Mouse (Mus musculus): ENCODE results near the gene Dst. TPM values are rescaled to one million over a fixed set of nuclear protein-coding genes. Genes with fewer than 3 reads are reported as not detected.

Gene Dst
- polyA plus RNA-seq, 1 experiment, result 9.5 TPM

GRCm38 (mm10) chr1:34182406-34183249, 274.6 kb downstream of the Dst start:
- H3K4me3 ChIP-seq (replicated peaks; ENCODE audit: control insufficient read depth, low read depth, low read length), result no peak overlapping the region
- 84% methylated on average over 24 of the region's 24 CpGs for WGBS
- no peak overlapping the region for H3K27ac ChIP-seq (ENCODE audit: control insufficient read depth, insufficient read depth, low read depth, low read length, poor library complexity)
- H3K4me1 ChIP-seq (ENCODE audit: control insufficient read depth, insufficient read depth, low read length), result no peaks in the 10 kb centered on the region
- no peak for TF ChIP-seq POLR2A (IDR thresholded peaks at IDR 0.05; ENCODE audit: borderline replicate concordance, control insufficient read depth, low read depth, low read length)
- no peak for TF ChIP-seq CTCF (IDR thresholded peaks at IDR 0.05; ENCODE audit: control insufficient read depth, insufficient read depth, low read length)

- no peak for TF ChIP-seq CTCF (IDR thresholded peaks at IDR 0.05; ENCODE audit: control insufficient read depth, insufficient read depth, low read length)
- TF ChIP-seq POLR2A (IDR thresholded peaks at IDR 0.05; ENCODE audit: borderline replicate concordance, control insufficient read depth, low read depth, low read length), result no peak
- Histone ChIP-seq H3K4me3 (replicated peaks; ENCODE audit: control insufficient read depth, low read depth, low read length) (no peak overlapping the region), H3K4me1 (ENCODE audit: control insufficient read depth, insufficient read depth, low read length) (no peaks in the 10 kb centered on the region), H3K27ac (ENCODE audit: control insufficient read depth, insufficient read depth, low read depth, low read length, poor library complexity) (no peak overlapping the region)
- WGBS, result 84% methylated on average over 12 of the region's 12 CpGs
Observed at GRCm38 (mm10) chr1:34183250-34183926, 275.4 kb downstream of the Dst start.

DNA sequence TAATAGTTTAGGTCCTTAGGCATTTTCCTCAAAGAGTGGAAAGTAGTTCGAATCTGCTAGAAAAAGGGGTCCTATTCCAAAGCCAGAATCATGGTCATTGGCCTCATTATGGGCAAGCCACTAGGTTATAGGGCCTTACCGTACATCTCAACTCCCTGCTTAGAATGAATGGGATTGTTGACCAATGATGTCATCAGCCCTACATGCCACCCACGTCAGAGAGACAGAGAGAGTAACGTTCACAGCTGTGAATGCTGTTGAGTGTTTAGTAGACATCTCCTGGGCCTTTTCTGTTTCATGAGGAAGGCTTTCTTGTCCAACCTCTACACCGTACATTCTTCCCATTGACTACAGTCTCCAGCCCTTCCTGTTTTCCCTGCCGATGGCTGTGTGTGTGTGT, 276.2 kb downstream of the Dst start:
- Histone ChIP-seq H3K27ac (ENCODE audit: control insufficient read depth, insufficient read depth, low read depth, low read length, poor library complexity) (no peak overlapping the region), H3K4me1 (ENCODE audit: control insufficient read depth, insufficient read depth, low read length) (no peaks in the 10 kb centered on the region), H3K4me3 (replicated peaks; ENCODE audit: control insufficient read depth, low read depth, low read length) (no peak overlapping the region)
- WGBS, result 76% methylated on average over 6 of the region's 6 CpGs
- no peak for TF ChIP-seq POLR2A (IDR thresholded peaks at IDR 0.05; ENCODE audit: borderline replicate concordance, control insufficient read depth, low read depth, low read length)
- TF ChIP-seq CTCF (IDR thresholded peaks at IDR 0.05; ENCODE audit: control insufficient read depth, insufficient read depth, low read length), result no peak

DNA sequence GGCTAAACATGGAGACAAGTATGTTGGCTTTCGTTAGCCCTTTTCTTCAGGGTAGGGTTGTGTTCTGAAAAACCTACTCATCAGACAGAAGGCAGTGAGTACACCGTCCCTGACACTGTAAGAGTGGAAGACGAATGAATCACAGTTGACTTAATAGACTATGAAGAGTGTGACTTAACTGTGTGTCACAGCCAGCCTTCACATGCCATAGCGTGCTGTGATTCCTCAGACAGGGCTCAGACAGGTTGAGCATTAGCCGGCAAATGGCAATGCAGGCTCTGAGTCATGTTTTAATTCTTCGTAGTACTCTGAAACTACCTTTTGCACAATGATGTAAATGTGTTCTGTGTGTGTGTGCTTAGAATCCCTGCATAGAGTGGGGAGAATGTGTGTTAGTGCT, 278.0 kb downstream of the Dst start:
- H3K27ac ChIP-seq (ENCODE audit: control insufficient read depth, insufficient read depth, low read depth, low read length, poor library complexity), result no peak overlapping the region
- 87% methylated on average over 6 of the region's 6 CpGs for WGBS
- H3K4me3 ChIP-seq (replicated peaks; ENCODE audit: control insufficient read depth, low read depth, low read length), result no peak overlapping the region
- no peaks in the 10 kb centered on the region for H3K4me1 ChIP-seq (ENCODE audit: control insufficient read depth, insufficient read depth, low read length)
- TF ChIP-seq POLR2A (IDR thresholded peaks at IDR 0.05; ENCODE audit: borderline replicate concordance, control insufficient read depth, low read depth, low read length) (no peak), CTCF (IDR thresholded peaks at IDR 0.05; ENCODE audit: control insufficient read depth, insufficient read depth, low read length) (no peak)

- Histone ChIP-seq H3K27ac (ENCODE audit: control insufficient read depth, insufficient read depth, low read depth, low read length, poor library complexity) (no peak overlapping the region), H3K4me1 (ENCODE audit: control insufficient read depth, insufficient read depth, low read length) (no peaks in the 10 kb centered on the region), H3K4me3 (replicated peaks; ENCODE audit: control insufficient read depth, low read depth, low read length) (no peak overlapping the region)
- no peak for TF ChIP-seq POLR2A (IDR thresholded peaks at IDR 0.05; ENCODE audit: borderline replicate concordance, control insufficient read depth, low read depth, low read length)
- no peak for TF ChIP-seq CTCF (IDR thresholded peaks at IDR 0.05; ENCODE audit: control insufficient read depth, insufficient read depth, low read length)
- 73% methylated on average over 5 of the region's 5 CpGs for whole genome bisulfite sequencing
Observed at GRCm38 (mm10) chr1:34187501-34187900, 279.5 kb downstream of the Dst start.

DNA sequence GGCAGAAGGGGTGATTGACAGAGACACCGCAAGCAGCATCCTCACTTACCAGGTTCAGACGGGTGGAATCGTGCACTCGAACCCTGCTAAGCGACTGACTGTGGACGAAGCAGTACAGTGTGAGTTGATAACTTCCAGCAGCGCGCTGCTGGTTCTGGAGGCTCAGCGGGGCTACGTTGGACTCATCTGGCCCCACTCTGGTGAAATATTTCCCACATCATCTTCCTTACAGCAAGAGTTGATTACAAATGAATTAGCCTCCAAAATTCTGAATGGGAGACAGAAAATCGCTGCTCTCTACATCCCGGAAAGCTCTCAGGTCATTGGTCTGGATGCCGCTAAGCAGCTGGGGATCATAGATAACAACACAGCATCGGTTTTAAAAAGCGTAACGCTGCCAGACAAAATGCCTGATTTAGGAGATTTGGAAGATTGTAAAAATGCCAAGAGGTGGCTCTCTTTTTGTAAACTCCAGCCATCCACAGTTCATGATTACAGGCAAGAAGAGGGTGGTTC, 280.8 kb downstream of the Dst start:
- 84% methylated on average over 16 of the region's 16 CpGs for WGBS
- Histone ChIP-seq H3K4me3 (replicated peaks; ENCODE audit: control insufficient read depth, low read depth, low read length) (no peak overlapping the region), H3K4me1 (ENCODE audit: control insufficient read depth, insufficient read depth, low read length) (no peaks in the 10 kb centered on the region), H3K27ac (ENCODE audit: control insufficient read depth, insufficient read depth, low read depth, low read length, poor library complexity) (no peak overlapping the region)
- no peak for TF ChIP-seq CTCF (IDR thresholded peaks at IDR 0.05; ENCODE audit: control insufficient read depth, insufficient read depth, low read length)
- no peak for TF ChIP-seq POLR2A (IDR thresholded peaks at IDR 0.05; ENCODE audit: borderline replicate concordance, control insufficient read depth, low read depth, low read length)

- Histone ChIP-seq H3K4me3 (replicated peaks; ENCODE audit: control insufficient read depth, low read depth, low read length) (no peak overlapping the region), H3K27ac (ENCODE audit: control insufficient read depth, insufficient read depth, low read depth, low read length, poor library complexity) (no peak overlapping the region), H3K4me1 (ENCODE audit: control insufficient read depth, insufficient read depth, low read length) (no peaks in the 10 kb centered on the region)
- TF ChIP-seq CTCF (IDR thresholded peaks at IDR 0.05; ENCODE audit: control insufficient read depth, insufficient read depth, low read length) (no peak), POLR2A (IDR thresholded peaks at IDR 0.05; ENCODE audit: borderline replicate concordance, control insufficient read depth, low read depth, low read length) (no peak)
- WGBS, result 92% methylated on average over 14 of the region's 14 CpGs
Observed at GRCm38 (mm10) chr1:34189318-34189717, 281.3 kb downstream of the Dst start.

DNA sequence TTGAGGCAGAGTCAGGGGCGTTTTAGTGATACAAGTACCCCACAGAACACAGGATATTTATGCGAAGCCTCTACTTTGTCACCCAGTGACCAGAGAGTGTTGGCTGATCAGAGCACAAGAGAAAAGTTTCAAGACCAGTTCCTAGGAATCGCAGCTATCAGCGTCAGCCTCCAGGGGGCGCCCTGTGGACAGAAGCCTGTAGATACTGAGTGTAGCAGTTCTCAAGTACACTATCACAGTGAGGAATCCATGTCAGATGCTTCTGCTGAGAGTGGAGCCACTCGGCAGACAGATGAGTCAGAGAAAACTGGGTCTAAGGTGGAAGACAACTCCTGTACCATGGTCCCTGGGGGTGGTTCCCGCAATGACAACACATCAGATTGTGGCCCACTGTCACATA, 281.9 kb downstream of the Dst start:
- H3K4me3 ChIP-seq (replicated peaks; ENCODE audit: control insufficient read depth, low read depth, low read length), result no peak overlapping the region
- 70% methylated on average over 7 of the region's 7 CpGs for WGBS
- H3K27ac ChIP-seq (ENCODE audit: control insufficient read depth, insufficient read depth, low read depth, low read length, poor library complexity), result no peak overlapping the region
- H3K4me1 ChIP-seq (ENCODE audit: control insufficient read depth, insufficient read depth, low read length), result no peaks in the 10 kb centered on the region
- TF ChIP-seq CTCF (IDR thresholded peaks at IDR 0.05; ENCODE audit: control insufficient read depth, insufficient read depth, low read length) (peak; percentile 54), POLR2A (IDR thresholded peaks at IDR 0.05; ENCODE audit: borderline replicate concordance, control insufficient read depth, low read depth, low read length) (no peak)
